Mouse (Mus musculus) liver, adult 2 months (tissue): ENCODE measurements around the gene Rhbg. TPM values are rescaled to one million over a fixed set of nuclear protein-coding genes. Genes with fewer than 3 reads are reported as not detected.
A peak's percentile ranks its signal among the peaks of the same experiment; 100 is the strongest.

Experiments
- DNase-seq: peaks from one replicate; pipeline ENCODE4 v3.0.0-alpha.2; 2011; ENCODE audit warnings: low read depth, low spot score; ENCODE audit errors: extremely low read depth
- H3K27ac ChIP-seq: fragments of 200-500 bp; replicated peaks from 2 replicates; pipeline ENCODE4 v1.5.1; 2012; ENCODE audit warnings: low read depth, mild to moderate bottlenecking, control low read depth, inconsistent platforms, low read length; ENCODE audit not compliant: insufficient read depth
- H3K27me3 ChIP-seq: fragments of 200-500 bp; 2 replicates; pipeline ENCODE4 v1.6.1; 2012; ENCODE audit warnings: mild to moderate bottlenecking, moderate library complexity, low read length, inconsistent platforms; ENCODE audit not compliant: control insufficient read depth, insufficient read depth
- H3K36me3 ChIP-seq: fragments of 200-500 bp; 2 replicates; pipeline ENCODE4 v1.6.1; 2012; ENCODE audit warnings: low read length, inconsistent platforms; ENCODE audit not compliant: control insufficient read depth, insufficient read depth
- H3K4me1 ChIP-seq: fragments of 200-500 bp; 2 replicates; pipeline ENCODE4 v1.6.1; 2011; ENCODE audit warnings: low read length; ENCODE audit not compliant: control insufficient read depth, insufficient read depth
- H3K4me3 ChIP-seq: fragments of 200-500 bp; 2 replicates; pipeline ENCODE4 v1.5.1; 2011; ENCODE audit warnings: low read depth, mild to moderate bottlenecking, control low read depth, low read length, moderate library complexity; ENCODE audit not compliant: insufficient read depth
- H3K79me2 ChIP-seq: fragments of 200-500 bp; 2 replicates; pipeline ENCODE4 v1.6.1; 2012; ENCODE audit warnings: inconsistent platforms, mild to moderate bottlenecking, low read length, moderate library complexity; ENCODE audit not compliant: control insufficient read depth, insufficient read depth
- H3K9ac ChIP-seq: fragments of 200-500 bp; 2 replicates; pipeline ENCODE4 v1.6.1; 2012; ENCODE audit warnings: low read depth, mild to moderate bottlenecking, control low read depth, inconsistent platforms, low read length
- CTCF ChIP-seq: fragments of 200-500 bp; IDR thresholded peaks from 2 replicates; pipeline ENCODE4 v1.5.1; 2011; ENCODE audit warnings: low read depth, low read length, control low read depth
- POLR2A ChIP-seq: fragments of 200-500 bp; IDR thresholded peaks from 2 replicates; pipeline ENCODE4 v1.6.1; 2011; ENCODE audit warnings: low read length, control low read depth; ENCODE audit not compliant: insufficient read depth; ENCODE audit errors: extremely low read depth
- WGBS: fragments of 180-500 bp; shearing (Covaris S2); methylation state at CpG from one replicate; pipeline ENCODE4 v1.1.7; 2018; 5-methylcytosine and 5-hydroxymethylcytosine counted together
- polyA plus RNA-seq: library from polyadenylated mRNA; depleted of rRNA; stranded (reverse); fragments of >200 nt; gene quantifications from 2 replicates; pipeline ENCODE4 v1.2.3, GENCODE M21; 2012
- total RNA-seq: library from RNA; depleted of rRNA; stranded (reverse); fragments of >200 nt; gene quantifications from 2 replicates; pipeline ENCODE4 v1.2.3, GENCODE M21; 2014

Gene Rhbg
- total and polyA plus RNA-seq, 2 experiments = 24.6 to 30.5 TPM

DNA sequence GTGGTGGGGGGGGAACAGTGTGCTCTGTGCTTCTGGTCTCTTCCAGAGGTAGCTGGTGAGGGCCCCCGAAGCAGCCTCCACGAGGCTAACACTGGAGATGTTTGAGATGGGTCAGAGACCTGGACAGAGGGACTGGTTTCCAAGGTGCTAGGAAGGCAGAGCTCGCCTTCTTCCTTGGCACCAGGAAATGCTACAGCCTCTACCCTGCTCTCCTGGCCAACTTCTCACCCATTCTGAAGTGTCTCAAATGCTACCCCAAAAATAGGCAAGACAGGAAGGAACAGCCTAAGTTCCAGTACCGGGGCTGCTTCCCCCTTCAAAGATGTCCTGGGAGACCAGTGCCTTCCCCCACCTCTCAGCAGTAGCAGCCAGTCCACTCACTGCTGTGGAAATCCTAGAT, 15.1 kb downstream of the Rhbg start:
- WGBS = 61% methylated on average over 4 of the region's 4 CpGs

DNA sequence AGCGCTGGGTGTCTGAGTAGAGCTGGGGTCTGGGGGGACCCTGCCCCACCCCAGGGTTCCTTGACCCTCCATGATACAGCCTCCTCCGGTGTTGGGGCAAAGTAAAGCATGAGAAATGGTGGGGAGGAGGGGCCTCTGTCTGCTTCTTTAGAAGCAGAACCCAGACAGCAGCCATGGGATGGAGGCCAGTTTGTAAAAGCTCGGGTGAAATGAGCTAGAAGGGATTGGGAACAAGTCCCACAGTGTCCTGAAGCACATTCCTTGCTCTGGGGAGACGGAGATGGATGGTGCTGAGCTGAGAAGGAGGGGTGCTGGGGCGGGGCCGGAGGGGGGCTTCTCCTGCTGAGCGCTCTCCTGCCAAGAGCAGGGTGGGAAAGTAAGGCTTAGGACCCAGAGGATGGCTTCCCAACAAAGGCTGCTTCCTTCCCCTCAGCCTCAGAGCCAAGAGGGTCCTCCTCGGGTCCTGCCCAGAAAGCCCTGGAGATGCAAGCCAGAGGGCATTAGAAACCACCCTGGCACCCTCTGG, 15.6 kb downstream of the Rhbg start:
- Histone ChIP-seq H3K4me3 (no peak overlapping the region), H3K36me3 (no peaks in the 10 kb centered on the region), H3K4me1 (no peaks in the 10 kb centered on the region), H3K9ac (no peak overlapping the region), H3K27me3 (peaks cover 6% of the 10 kb centered on the region; the same call in 1 of the 2 replicates), H3K27ac (no peak overlapping the region), H3K79me2 (no peaks in the 10 kb centered on the region)
- no peak for DNase-seq
- 56% methylated on average over 8 of the region's 8 CpGs for WGBS
- no peak for TF ChIP-seq POLR2A
- TF ChIP-seq CTCF = no peak

More for the DNA sequence above, 15.1 kb downstream of the Rhbg start:
- no peak overlapping the region for H3K4me3 ChIP-seq
- DNase-seq = no peak
- no peak overlapping the region for H3K9ac ChIP-seq
- no peaks in the 10 kb centered on the region for H3K79me2 ChIP-seq
- no peak overlapping the region for H3K27ac ChIP-seq
- no peaks in the 10 kb centered on the region for H3K36me3 ChIP-seq
- TF ChIP-seq POLR2A (no peak), CTCF (no peak)
- H3K4me1 ChIP-seq = no peaks in the 10 kb centered on the region
- H3K27me3 ChIP-seq = peaks cover 6% of the 10 kb centered on the region; the same call in 1 of the 2 replicates

DNA sequence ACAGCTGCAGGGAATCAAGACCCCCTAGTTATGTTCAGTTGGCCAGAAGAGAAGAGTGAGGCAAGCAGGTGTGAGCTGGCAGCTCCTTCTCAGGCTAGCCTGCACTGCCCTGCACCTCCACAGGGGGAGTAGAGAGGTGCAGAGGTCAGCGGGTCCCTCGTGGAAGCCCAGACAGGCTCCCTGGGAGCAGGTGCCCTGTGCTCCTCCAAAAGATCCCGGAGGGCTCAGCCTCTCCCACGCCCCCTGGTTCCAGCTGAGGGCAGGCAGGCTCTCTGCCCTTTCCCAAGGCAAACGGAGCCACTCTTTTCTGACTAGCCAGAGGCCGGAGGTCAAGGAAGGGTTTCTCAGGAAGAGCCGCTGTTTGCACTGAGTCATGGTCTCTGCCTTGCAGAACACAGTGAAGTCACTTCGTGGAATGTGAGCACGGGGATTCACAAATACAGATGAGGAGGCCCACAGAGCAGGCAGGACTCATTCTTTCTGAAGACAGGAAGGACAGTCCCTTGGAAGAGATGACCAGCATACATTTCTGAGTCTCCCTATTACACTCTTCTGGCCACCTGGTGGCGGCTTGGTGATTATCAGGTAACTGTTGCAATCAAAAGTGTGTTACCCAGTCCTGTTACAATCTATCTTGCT, 16.8 kb downstream of the Rhbg start:
- Histone ChIP-seq H3K79me2 (no peaks in the 10 kb centered on the region), H3K4me3 (no peak overlapping the region; the same call in 1 of the 2 replicates), H3K27me3 (peaks cover 6% of the 10 kb centered on the region; the same call in 1 of the 2 replicates), H3K4me1 (no peaks in the 10 kb centered on the region), H3K36me3 (no peaks in the 10 kb centered on the region), H3K27ac (no peak overlapping the region), H3K9ac (no peak overlapping the region)
- TF ChIP-seq POLR2A (no peak), CTCF (peak; percentile 76)
- no peak for DNase-seq
- WGBS = 8% methylated on average over 10 of the region's 10 CpGs

DNA sequence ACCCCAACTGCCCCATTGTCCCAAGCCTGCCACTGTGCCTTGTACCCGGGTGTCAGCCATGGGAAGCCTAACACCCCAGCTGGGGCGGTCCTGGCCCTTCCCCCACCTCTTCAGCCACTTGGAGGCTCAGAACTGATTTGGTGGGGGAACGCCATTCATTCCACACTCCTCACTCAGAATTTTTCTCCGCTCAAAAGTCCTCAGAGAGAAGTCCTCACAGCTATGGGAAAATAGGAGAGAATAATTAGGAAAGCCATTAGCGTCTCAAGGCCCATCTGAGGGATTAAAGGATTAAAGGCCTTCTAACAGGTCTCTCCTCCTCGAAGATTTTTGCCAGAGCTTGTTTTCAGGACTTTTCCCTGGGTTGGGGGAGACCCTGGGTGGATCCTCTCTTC, 17.4 kb downstream of the Rhbg start:
- DNase-seq = no peak
- WGBS = 72% methylated on average over 6 of the region's 6 CpGs
- Histone ChIP-seq H3K36me3 (no peaks in the 10 kb centered on the region), H3K79me2 (no peaks in the 10 kb centered on the region), H3K27me3 (peaks cover 6% of the 10 kb centered on the region; the same call in 1 of the 2 replicates), H3K27ac (no peak overlapping the region), H3K9ac (no peak overlapping the region), H3K4me1 (no peaks in the 10 kb centered on the region), H3K4me3 (no peak overlapping the region)
- TF ChIP-seq CTCF (no peak), POLR2A (no peak)

DNA sequence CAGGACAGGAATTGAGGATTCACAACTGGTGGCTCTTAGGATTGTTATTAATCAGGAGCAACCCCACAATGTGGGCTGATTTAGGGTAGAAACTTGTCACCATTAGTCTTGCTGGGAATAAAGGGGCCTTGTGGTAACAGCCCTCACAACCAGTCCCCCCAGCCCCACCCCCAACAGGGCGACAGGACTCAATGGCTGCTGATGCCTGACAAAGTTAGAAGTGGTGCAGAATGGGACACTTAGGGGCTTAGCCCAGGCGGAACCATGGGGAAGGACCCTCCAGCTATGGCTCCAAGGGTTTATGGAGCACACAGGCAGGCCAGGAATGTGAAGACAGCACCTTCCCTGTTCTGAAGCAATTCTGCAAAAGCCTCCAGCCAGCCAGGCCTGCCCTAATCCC, 18.9 kb downstream of the Rhbg start:
- 96% methylated on average over 2 of the region's 2 CpGs for WGBS
- no peak for TF ChIP-seq CTCF
- H3K27me3 ChIP-seq = no peaks in the 10 kb centered on the region; the same call in 1 of the 2 replicates

DNA sequence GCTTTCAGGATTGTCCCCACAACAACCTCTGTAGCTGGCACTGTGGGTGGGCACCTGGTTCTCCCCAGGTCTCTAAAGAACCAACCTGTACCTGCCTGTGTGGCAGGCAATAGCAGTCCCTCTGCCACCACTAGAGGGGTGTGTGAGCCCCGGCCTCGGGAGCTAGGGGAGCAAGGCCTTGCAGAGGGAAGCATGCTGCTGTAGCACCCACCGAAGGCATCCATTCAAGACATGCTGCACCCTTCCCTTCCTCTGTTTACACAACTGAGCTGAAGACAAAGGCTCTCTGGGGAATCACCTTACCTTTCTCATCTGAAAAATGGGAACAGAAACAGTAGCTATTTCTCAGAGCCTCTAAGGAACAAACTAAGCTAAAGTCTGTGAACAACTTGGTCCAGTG, 19.3 kb downstream of the Rhbg start:
- Histone ChIP-seq H3K27ac (no peak overlapping the region), H3K79me2 (no peaks in the 10 kb centered on the region), H3K27me3 (no peaks in the 10 kb centered on the region; the same call in 1 of the 2 replicates), H3K4me3 (no peak overlapping the region), H3K4me1 (no peaks in the 10 kb centered on the region), H3K9ac (no peak overlapping the region), H3K36me3 (no peaks in the 10 kb centered on the region)
- TF ChIP-seq POLR2A = no peak
- TF ChIP-seq CTCF = peak; percentile 50
- DNase-seq = no peak
- 16% methylated on average over 3 of the region's 3 CpGs for WGBS

More for the DNA sequence above, 18.9 kb downstream of the Rhbg start:
- H3K4me3 ChIP-seq = no peak overlapping the region
- no peak overlapping the region for H3K9ac ChIP-seq
- H3K36me3 ChIP-seq = no peaks in the 10 kb centered on the region
- H3K27ac ChIP-seq = no peak overlapping the region
- H3K79me2 ChIP-seq = no peaks in the 10 kb centered on the region
- no peaks in the 10 kb centered on the region for H3K4me1 ChIP-seq
- no peak for DNase-seq
